Mouse (Mus musculus) heart, postnatal 0 days (tissue): Measurements from ENCODE around the gene Gm14597. TPM values are rescaled to one million over a fixed set of nuclear protein-coding genes. Genes with fewer than 3 reads are reported as not detected.
"Not testable (repeated sequence)": the region's sequence is repeated elsewhere in the genome, so short reads cannot be mapped to it uniquely, and the experiment has no call there.

ENCODE experiments used
- ATAC-seq: fragments of 200-750 bp; cut with Nextera tagmentation; 2 replicates; pipeline ENCODE4 v1.8.0; 2017; ENCODE audit warnings: low read depth, moderate number of reproducible peaks, moderate library complexity; ENCODE audit not compliant: insufficient read depth
- DNase-seq: peaks from one replicate; pipeline ENCODE4 v3.0.0-alpha.2; 2016; ENCODE audit warnings: low spot score
- H3K27ac ChIP-seq: fragments of 300-500 bp; sonication (generic); 2 replicates; pipeline ENCODE4 v1.5.1; 2014; ENCODE audit warnings: low read depth, mild to moderate bottlenecking
- H3K27me3 ChIP-seq: fragments of 300-500 bp; sonication (generic); 2 replicates; pipeline ENCODE4 v1.6.1; 2014; ENCODE audit warnings: low read length, mixed read lengths; ENCODE audit not compliant: control insufficient read depth, insufficient read depth
- H3K36me3 ChIP-seq: fragments of 300-500 bp; sonication (generic); replicated peaks from 2 replicates; pipeline ENCODE4 v1.6.1; 2014; ENCODE audit warnings: low read length, mixed read lengths; ENCODE audit not compliant: control insufficient read depth, insufficient read depth
- H3K4me1 ChIP-seq: fragments of 300-500 bp; sonication (generic); 2 replicates; pipeline ENCODE4 v1.6.1; 2014; ENCODE audit warnings: antibody characterized with exemption; ENCODE audit not compliant: control insufficient read depth, insufficient read depth
- H3K4me2 ChIP-seq: fragments of 300-500 bp; sonication (generic); 2 replicates; pipeline ENCODE4 v1.6.1; 2014; ENCODE audit warnings: low read depth, mild to moderate bottlenecking, low read length, moderate library complexity
- H3K4me3 ChIP-seq: fragments of 300-500 bp; sonication (generic); 2 replicates; pipeline ENCODE4 v1.5.1; 2014; ENCODE audit warnings: low read depth, low read length
- H3K9ac ChIP-seq: fragments of 300-500 bp; sonication (generic); replicated peaks from 2 replicates; pipeline ENCODE4 v1.6.1; 2014; ENCODE audit warnings: low read depth, low read length, mixed read lengths
- H3K9me3 ChIP-seq: fragments of 300-500 bp; sonication (generic); replicated peaks from 2 replicates; pipeline ENCODE4 v1.6.1; 2016; ENCODE audit warnings: low read length; ENCODE audit not compliant: control insufficient read depth
- CTCF ChIP-seq: IDR thresholded peaks from 2 replicates; pipeline ENCODE4 v1.5.1; 2016; ENCODE audit warnings: antibody characterized with exemption, control low read depth, low read depth
- EP300 ChIP-seq: IDR thresholded peaks from 2 replicates; pipeline ENCODE4 v1.6.1; 2016; ENCODE audit warnings: antibody characterized with exemption, low read depth
- WGBS: fragments of 180-500 bp; shearing (Covaris S2); extraction: QIAGEN DNeasy Blood & Tissue Kit; methylation state at CpG from one replicate; pipeline ENCODE4 v1.1.7; 2014; 5-methylcytosine and 5-hydroxymethylcytosine counted together
- polyA plus RNA-seq: library from polyadenylated mRNA; unstranded; fragments of >200 nt; fragmentation: Nextera tagmentation; extraction: Ambion mirVana; gene quantifications from 2 replicates; pipeline ENCODE4 v1.2.1, GENCODE M21; 2015
- total RNA-seq: library from RNA; depleted of rRNA; stranded (reverse); fragments of >200 nt; gene quantifications from 2 replicates; pipeline ENCODE4 v1.2.3, GENCODE M21; 2014; ENCODE audit warnings: low replicate concordance

Gm14597 gene
- total and polyA plus RNA-seq, 2 experiments from 2014 or later, result not detected

DNA sequence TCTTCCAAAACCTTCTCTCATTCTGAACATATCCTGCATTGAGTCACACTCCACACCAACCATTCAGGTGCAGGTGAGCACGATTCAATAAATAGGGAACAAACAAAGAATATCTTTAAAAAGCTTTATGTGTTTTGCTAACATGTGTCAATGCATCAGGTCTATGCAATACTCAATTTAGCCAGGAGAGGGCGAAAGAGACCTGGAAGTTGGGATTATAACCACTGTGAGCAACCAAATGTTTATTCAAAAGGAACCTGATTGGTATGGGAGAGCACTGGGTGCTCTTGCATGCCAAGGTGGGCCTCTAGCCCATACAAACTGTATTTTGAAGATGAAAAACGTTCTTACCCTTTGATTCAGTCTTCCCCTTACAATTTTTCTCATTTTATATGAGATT is 1.8 kb upstream of the Gm14597 start:
- WGBS, result 3% methylated on average over 3 of the region's 3 CpGs
- no peaks in the 10 kb centered on the region for H3K9me3 ChIP-seq

GRCm38 (mm10) chrX:53608122-53608813 is 511 bp downstream of the Gm14597 start:
- Histone ChIP-seq H3K27me3 (no peaks in the 10 kb centered on the region), H3K4me2 (peak overlapping the region; percentile 72), H3K27ac (peak overlapping the region; percentile 64), H3K9me3 (no peaks in the 10 kb centered on the region), H3K4me3 (peak overlapping the region; percentile 58), H3K36me3 (no peaks in the 10 kb centered on the region), H3K4me1 (no peaks in the 10 kb centered on the region), H3K9ac (peak overlapping the region; percentile 54)
- 23% methylated on average over 17 of the region's 18 CpGs for WGBS
- ATAC-seq (peak; percentile 34), DNase-seq (peak; percentile 6)
- no peak for TF ChIP-seq CTCF
- no peak for TF ChIP-seq EP300

More for the DNA sequence above, 1.8 kb upstream of the Gm14597 start:
- H3K4me3 ChIP-seq, result no peak overlapping the region
- TF ChIP-seq CTCF, result peak; percentile 75
- no peak for TF ChIP-seq EP300
- H3K4me1 ChIP-seq, result no peaks in the 10 kb centered on the region
- no peaks in the 10 kb centered on the region for H3K36me3 ChIP-seq
- ATAC-seq (no peak), DNase-seq (peak; percentile 45)
- no peak overlapping the region for H3K9ac ChIP-seq
- H3K27me3 ChIP-seq, result no peaks in the 10 kb centered on the region
- H3K4me2 ChIP-seq, result no peak overlapping the region
- no peak overlapping the region for H3K27ac ChIP-seq

DNA sequence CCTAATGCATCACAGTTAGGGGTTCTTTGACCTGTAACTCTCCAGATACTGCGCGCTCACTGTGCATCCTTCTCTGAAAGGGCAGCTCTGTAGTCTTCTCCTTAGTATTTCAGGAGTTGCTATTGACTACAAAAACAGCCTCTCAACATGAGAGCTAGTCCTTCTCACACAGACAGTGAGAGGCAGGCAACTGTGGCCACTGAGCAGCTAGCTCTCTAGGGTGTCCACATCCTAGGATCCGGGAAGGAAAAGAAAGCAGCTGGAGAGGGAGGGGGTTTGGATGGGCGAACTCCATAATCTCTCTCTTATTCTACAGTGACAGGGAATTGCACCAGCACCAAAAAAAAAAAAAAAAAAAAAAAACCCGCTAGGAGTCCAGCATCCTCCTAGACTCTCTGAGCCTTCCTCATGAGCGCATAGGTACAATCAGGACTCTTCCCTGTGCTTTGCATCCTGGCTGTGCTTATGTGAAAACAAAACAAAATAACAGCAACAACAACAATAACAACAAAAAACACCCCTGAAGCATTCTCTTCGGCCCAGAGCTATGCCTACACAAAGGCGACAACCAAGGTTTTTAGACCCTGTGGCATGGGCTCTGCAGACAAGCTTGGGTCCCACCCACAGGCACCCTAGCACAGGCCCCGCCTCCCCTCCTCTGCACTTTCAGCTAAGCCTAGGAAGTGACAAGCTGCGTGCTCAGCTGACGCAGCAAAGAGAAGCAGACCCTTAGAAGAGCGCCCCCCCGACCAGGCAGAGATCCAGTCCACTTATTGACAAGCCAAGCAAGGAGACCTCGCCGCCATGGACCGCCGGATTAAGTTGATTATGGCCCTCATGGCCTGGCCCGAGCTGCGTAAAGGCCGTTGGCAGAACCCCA is 1.3 kb downstream of the Gm14597 start, which contains the start of gene Rtl8c:
Rtl8c (plus strand) TSS at position 791 of the 880 bp plus-strand sequence.
- no peaks in the 10 kb centered on the region for H3K27me3 ChIP-seq
- H3K36me3 ChIP-seq, result no peaks in the 10 kb centered on the region
- 30% methylated on average over 19 of the region's 20 CpGs for WGBS
- no peaks in the 10 kb centered on the region for H3K9me3 ChIP-seq
- no peak for TF ChIP-seq EP300
- TF ChIP-seq CTCF, result peak; percentile 6; the same call in 1 of the 2 replicates
- peak within 1 kb of the TSS; percentile 64 for H3K27ac ChIP-seq
- peak within 1 kb of the TSS; percentile 54 for H3K9ac ChIP-seq
- H3K4me2 ChIP-seq, result peak within 1 kb of the TSS; percentile 72
- peak; percentile 87 for ATAC-seq
- peak within 1 kb of the TSS; percentile 58 for H3K4me3 ChIP-seq
- no peaks in the 10 kb centered on the region for H3K4me1 ChIP-seq
- peak; percentile 40 for DNase-seq

GRCm38 (mm10) chrX:53606176-53606575 is 2.6 kb downstream of the Gm14597 start:
- H3K9me3 ChIP-seq, H3K36me3 ChIP-seq, DNase-seq, H3K9ac ChIP-seq, H3K4me1 ChIP-seq, H3K4me2 ChIP-seq, H3K27me3 ChIP-seq, ATAC-seq, H3K4me3 ChIP-seq, H3K27ac ChIP-seq: not testable (repeated sequence)
- WGBS, result 69% methylated on average over 1 of the region's 1 CpGs

- DNase-seq, result not testable (repeated sequence)
- WGBS, result 4% methylated on average over 1 of the region's 2 CpGs
Observed at GRCm38 (mm10) chrX:53599993-53600392, 8.8 kb downstream of the Gm14597 start.

GRCm38 (mm10) chrX:53583404-53583803 is 25.4 kb downstream of the Gm14597 start:
- H3K27me3 ChIP-seq, H3K9me3 ChIP-seq, H3K27ac ChIP-seq, H3K36me3 ChIP-seq, H3K4me1 ChIP-seq, ATAC-seq, H3K4me2 ChIP-seq, H3K9ac ChIP-seq, H3K4me3 ChIP-seq, DNase-seq: not testable (repeated sequence)
- 51% methylated on average over 2 of the region's 4 CpGs for WGBS

More at GRCm38 (mm10) chrX:53599993-53600392, 8.8 kb downstream of the Gm14597 start:
- H3K4me2 ChIP-seq, H3K9ac ChIP-seq, H3K4me3 ChIP-seq, ATAC-seq, H3K9me3 ChIP-seq, H3K27ac ChIP-seq, H3K4me1 ChIP-seq, H3K27me3 ChIP-seq, H3K36me3 ChIP-seq: not testable (repeated sequence)
- peak; percentile 49 for TF ChIP-seq CTCF

GRCm38 (mm10) chrX:53581407-53581806 is 27.4 kb downstream of the Gm14597 start:
- ATAC-seq, H3K4me3 ChIP-seq, H3K36me3 ChIP-seq, DNase-seq, H3K9me3 ChIP-seq, H3K27ac ChIP-seq, H3K4me2 ChIP-seq, H3K9ac ChIP-seq, H3K27me3 ChIP-seq, H3K4me1 ChIP-seq: not testable (repeated sequence)
- 63% methylated on average over 2 of the region's 4 CpGs for WGBS
